Mouse (Mus musculus): ENCODE data around the gene Hoxc9. TPM values are rescaled to one million over a fixed set of nuclear protein-coding genes. Genes with fewer than 3 reads are reported as not detected.

Hoxc9 gene
- total and polyA plus RNA-seq, 2 experiments from 2014 or later, result not detected

DNA sequence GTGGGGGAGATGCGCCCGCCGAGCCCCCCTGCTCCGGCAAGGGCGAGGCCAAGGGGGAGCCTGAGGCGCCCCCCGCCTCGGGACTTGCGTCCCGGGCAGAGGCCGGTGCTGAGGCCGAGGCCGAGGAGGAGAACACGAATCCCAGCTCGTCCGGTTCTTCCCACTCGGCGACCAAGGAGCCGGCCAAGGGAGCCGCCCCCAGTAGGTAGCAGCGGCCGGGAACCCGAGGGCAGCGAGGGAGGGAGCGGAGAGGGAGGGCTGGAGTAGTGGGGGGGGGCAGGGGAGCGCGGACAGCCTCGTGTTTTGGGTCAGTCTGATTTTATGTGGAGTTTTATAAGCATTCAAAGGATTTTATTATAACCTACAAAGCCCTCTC lies 21.2 kb upstream of the Hoxc9 start:
- peaks cover 92% of the 10 kb centered on the region for H3K27me3 ChIP-seq (ENCODE audit: insufficient read depth, low read length)
- H3K4me3 ChIP-seq (ENCODE audit: low read depth, low read length), result no peak overlapping the region
- no peak overlapping the region for H3K9ac ChIP-seq (replicated peaks; ENCODE audit: low read length, poor library complexity, severe bottlenecking)
- TF ChIP-seq CTCF (IDR thresholded peaks at IDR 0.05), result no peak
- ATAC-seq (ENCODE audit: low FRiP score) (no peak), DNase-seq (ENCODE audit: low spot score) (no peak)
- 0% methylated on average over 26 of the region's 28 CpGs for WGBS
- no peaks in the 10 kb centered on the region for H3K9me3 ChIP-seq (ENCODE audit: low read length)
- no peak overlapping the region for H3K4me2 ChIP-seq (ENCODE audit: low read depth, low read length, poor library complexity, severe bottlenecking)
- H3K36me3 ChIP-seq (ENCODE audit: insufficient read depth, low read length), result no peaks in the 10 kb centered on the region
- no peaks in the 10 kb centered on the region for H3K4me1 ChIP-seq (ENCODE audit: insufficient read depth, low read length)
- H3K27ac ChIP-seq (ENCODE audit: low read depth, low read length), result no peak overlapping the region

DNA sequence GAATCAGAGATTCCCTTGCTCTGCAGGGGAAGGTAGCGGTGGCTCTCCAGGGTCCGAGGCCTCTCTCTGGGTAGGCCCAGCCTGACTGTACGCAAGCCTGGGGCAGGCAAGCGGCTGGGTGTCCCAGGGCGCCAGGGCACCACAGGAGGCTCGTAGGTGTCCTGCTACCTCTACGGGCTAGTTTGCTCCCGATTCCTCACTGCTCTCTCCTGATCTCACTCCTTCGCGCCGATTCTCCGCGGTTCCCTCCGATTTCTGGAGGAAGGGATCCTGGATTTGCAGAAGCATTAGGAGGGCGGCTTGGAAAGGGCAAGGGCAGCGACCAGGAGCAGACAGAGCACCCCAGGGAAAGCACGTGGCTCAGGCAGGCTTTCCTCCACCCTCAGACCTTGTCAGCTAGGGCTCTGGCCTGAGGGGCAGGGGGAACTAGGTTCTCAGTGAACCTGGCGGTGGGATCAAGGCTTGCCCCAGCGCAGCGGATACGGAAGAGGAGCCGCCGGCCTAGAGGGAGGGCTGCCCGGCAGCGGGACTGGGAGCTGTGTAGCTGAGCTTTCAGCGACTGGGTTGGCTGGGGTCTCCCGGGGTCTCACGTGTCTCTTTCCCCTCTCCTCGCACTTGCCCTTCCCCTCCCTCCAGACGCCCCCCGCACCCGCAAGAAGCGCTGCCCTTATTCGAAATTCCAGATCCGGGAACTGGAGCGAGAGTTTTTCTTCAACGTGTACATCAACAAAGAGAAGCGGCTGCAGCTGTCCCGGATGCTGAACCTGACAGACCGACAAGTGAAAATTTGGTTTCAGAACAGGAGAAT lies 20.2 kb upstream of the Hoxc9 start:
- DNase-seq (ENCODE audit: low spot score), result no peak
- under 1% methylated on average over 39 of the region's 40 CpGs for whole genome bisulfite sequencing
- no peak overlapping the region for H3K9ac ChIP-seq (replicated peaks; ENCODE audit: low read length, poor library complexity, severe bottlenecking)
- H3K27ac ChIP-seq (ENCODE audit: low read depth, low read length), result no peak overlapping the region
- no peaks in the 10 kb centered on the region for H3K9me3 ChIP-seq (ENCODE audit: low read length)
- H3K4me3 ChIP-seq (ENCODE audit: low read depth, low read length), result no peak overlapping the region
- H3K4me1 ChIP-seq (ENCODE audit: insufficient read depth, low read length), result no peaks in the 10 kb centered on the region
- H3K27me3 ChIP-seq (ENCODE audit: insufficient read depth, low read length), result peaks cover 93% of the 10 kb centered on the region
- no peak for TF ChIP-seq CTCF (IDR thresholded peaks at IDR 0.05)
- ATAC-seq (ENCODE audit: low FRiP score), result no peak
- no peaks in the 10 kb centered on the region for H3K36me3 ChIP-seq (ENCODE audit: insufficient read depth, low read length)
- no peak overlapping the region for H3K4me2 ChIP-seq (ENCODE audit: low read depth, low read length, poor library complexity, severe bottlenecking)

DNA sequence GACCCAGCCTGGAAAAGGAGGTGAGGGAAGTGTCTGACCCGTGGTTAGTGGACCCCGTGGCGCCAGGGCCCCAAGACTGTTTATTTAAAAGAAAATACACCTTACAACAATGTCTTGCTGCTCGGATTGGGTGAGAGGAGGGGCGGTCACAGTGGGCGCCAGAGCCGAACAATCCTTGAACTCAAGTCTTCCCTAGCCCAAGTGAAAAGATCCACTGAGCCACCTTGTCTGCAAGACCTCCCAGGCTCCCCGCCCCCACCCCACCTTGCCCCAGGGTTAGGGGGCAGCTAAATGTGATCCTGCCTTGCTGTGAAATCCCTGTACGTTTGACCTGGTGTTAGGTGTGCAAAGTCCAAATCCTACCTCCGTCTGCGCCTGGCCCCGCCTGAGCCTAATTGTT lies 19.3 kb upstream of the Hoxc9 start:
- H3K4me3 ChIP-seq (ENCODE audit: low read depth, low read length), result no peak overlapping the region
- ATAC-seq (ENCODE audit: low FRiP score) (no peak), DNase-seq (ENCODE audit: low spot score) (no peak)
- no peak for TF ChIP-seq CTCF (IDR thresholded peaks at IDR 0.05)
- no peak overlapping the region for H3K4me2 ChIP-seq (ENCODE audit: low read depth, low read length, poor library complexity, severe bottlenecking)
- H3K27me3 ChIP-seq (ENCODE audit: insufficient read depth, low read length), result peaks cover 92% of the 10 kb centered on the region
- WGBS, result under 1% methylated on average over 12 of the region's 12 CpGs
- H3K9ac ChIP-seq (replicated peaks; ENCODE audit: low read length, poor library complexity, severe bottlenecking), result no peak overlapping the region
- no peaks in the 10 kb centered on the region for H3K4me1 ChIP-seq (ENCODE audit: insufficient read depth, low read length)
- H3K9me3 ChIP-seq (ENCODE audit: low read length), result no peaks in the 10 kb centered on the region
- H3K36me3 ChIP-seq (ENCODE audit: insufficient read depth, low read length), result no peaks in the 10 kb centered on the region
- H3K27ac ChIP-seq (ENCODE audit: low read depth, low read length), result no peak overlapping the region

- H3K4me2 ChIP-seq (ENCODE audit: low read depth, low read length, poor library complexity, severe bottlenecking), result no peak overlapping the region
- ATAC-seq (ENCODE audit: low FRiP score), result no peak
- no peak for TF ChIP-seq CTCF (IDR thresholded peaks at IDR 0.05)
- H3K4me1 ChIP-seq (ENCODE audit: insufficient read depth, low read length), result no peaks in the 10 kb centered on the region
- H3K27me3 ChIP-seq (ENCODE audit: insufficient read depth, low read length), result peaks cover 93% of the 10 kb centered on the region
- no peaks in the 10 kb centered on the region for H3K36me3 ChIP-seq (ENCODE audit: insufficient read depth, low read length)
- no peaks in the 10 kb centered on the region for H3K9me3 ChIP-seq (ENCODE audit: low read length)
- H3K27ac ChIP-seq (ENCODE audit: low read depth, low read length), result no peak overlapping the region
- under 1% methylated on average over 13 of the region's 13 CpGs for whole genome bisulfite sequencing
- H3K9ac ChIP-seq (replicated peaks; ENCODE audit: low read length, poor library complexity, severe bottlenecking), result no peak overlapping the region
- no peak for DNase-seq (ENCODE audit: low spot score)
- no peak overlapping the region for H3K4me3 ChIP-seq (ENCODE audit: low read depth, low read length)
These were observed 16.5 kb upstream of the Hoxc9 start for GRCm38 (mm10) chr15:102959663-102960191.

- ATAC-seq (ENCODE audit: low FRiP score) (no peak), DNase-seq (ENCODE audit: low spot score) (no peak)
- 4% methylated on average over 6 of the region's 6 CpGs for WGBS
- Histone ChIP-seq H3K4me1 (ENCODE audit: insufficient read depth, low read length) (no peaks in the 10 kb centered on the region), H3K4me3 (ENCODE audit: low read depth, low read length) (no peak overlapping the region), H3K27me3 (ENCODE audit: insufficient read depth, low read length) (peaks cover 92% of the 10 kb centered on the region), H3K27ac (ENCODE audit: low read depth, low read length) (no peak overlapping the region), H3K9ac (replicated peaks; ENCODE audit: low read length, poor library complexity, severe bottlenecking) (no peak overlapping the region), H3K36me3 (ENCODE audit: insufficient read depth, low read length) (no peaks in the 10 kb centered on the region), H3K9me3 (ENCODE audit: low read length) (no peaks in the 10 kb centered on the region; the same call in 1 of the 2 replicates), H3K4me2 (ENCODE audit: low read depth, low read length, poor library complexity, severe bottlenecking) (no peak overlapping the region)
- no peak for TF ChIP-seq CTCF (IDR thresholded peaks at IDR 0.05)
These were observed 14.5 kb upstream of the Hoxc9 start for GRCm38 (mm10) chr15:102961728-102962127.

GRCm38 (mm10) chr15:102962492-102962891 lies 13.7 kb upstream of the Hoxc9 start:
- Histone ChIP-seq H3K4me2 (ENCODE audit: low read depth, low read length, poor library complexity, severe bottlenecking) (no peak overlapping the region), H3K27me3 (ENCODE audit: insufficient read depth, low read length) (peaks cover 92% of the 10 kb centered on the region), H3K9ac (replicated peaks; ENCODE audit: low read length, poor library complexity, severe bottlenecking) (no peak overlapping the region), H3K9me3 (ENCODE audit: low read length) (no peaks in the 10 kb centered on the region; the same call in 1 of the 2 replicates), H3K27ac (ENCODE audit: low read depth, low read length) (no peak overlapping the region), H3K36me3 (ENCODE audit: insufficient read depth, low read length) (no peaks in the 10 kb centered on the region), H3K4me3 (ENCODE audit: low read depth, low read length) (no peak overlapping the region), H3K4me1 (ENCODE audit: insufficient read depth, low read length) (no peaks in the 10 kb centered on the region)
- ATAC-seq (ENCODE audit: low FRiP score), result no peak
- no peak for DNase-seq (ENCODE audit: low spot score)
- TF ChIP-seq CTCF (IDR thresholded peaks at IDR 0.05), result no peak
- 2% methylated on average over 13 of the region's 13 CpGs for WGBS

Measured in midbrain, postnatal 0 days (tissue).